ENCODE assay signal across 15 mouse cellular contexts in genomic region chr7:28815230-28815629, GRCm38 (mm10). TPM values are rescaled to one million over a fixed set of nuclear protein-coding genes. Genes with fewer than 3 reads are reported as not detected.
DNase-seq lines count a peak whose midpoint lies in the region; ATAC-seq and TF ChIP-seq lines count a peak whose summit lies in the region.
"Had no signal": no experiment of that assay in that cellular context is flagged by ENCODE, and none has a peak within 500 bp of the region (broad histone marks: within the 10 kb centered on the region; RNA-seq: fewer than 3 reads in every experiment).

No protein-coding gene starts in this region.

- H3K27ac ChIP-seq in forebrain, embryonic 12.5 days, result no peak overlapping the region
- H3K27ac ChIP-seq in forebrain, embryonic 15.5 days (replicated peaks), result no peak overlapping the region
- H3K27ac ChIP-seq in limb, embryonic 13.5 days, result no peak overlapping the region
- H3K27ac ChIP-seq in limb, embryonic 10.5 days, result no peak overlapping the region
- H3K27ac ChIP-seq in intestine, embryonic 15.5 days, result no peak overlapping the region
- H3K27ac ChIP-seq: midbrain, embryonic 12.5 days had no signal

- 91% methylated on average over 9 of the region's 9 CpGs for WGBS in forebrain, embryonic 12.5 days
- 90% methylated on average over 9 of the region's 9 CpGs for WGBS in forebrain, embryonic 15.5 days
- 94% methylated on average over 9 of the region's 9 CpGs for WGBS in limb, embryonic 13.5 days
- 94% methylated on average over 9 of the region's 9 CpGs for WGBS in limb, embryonic 10.5 days
- WGBS in intestine, embryonic 15.5 days, result 92% methylated on average over 9 of the region's 9 CpGs

- H3K9ac ChIP-seq in forebrain, embryonic 12.5 days, result peak overlapping the region; percentile 25; the same call in 1 of the 2 replicates
- H3K9ac ChIP-seq in forebrain, embryonic 15.5 days (replicated peaks), result no peak overlapping the region
- H3K9ac ChIP-seq in limb, embryonic 13.5 days, result 0 out of 2 replicates have a peak overlapping the region, but pooled peaks have one; percentile 25
- no peak overlapping the region for H3K9ac ChIP-seq in intestine, embryonic 15.5 days
- H3K9ac ChIP-seq: forebrain, postnatal 0 days; midbrain, embryonic 12.5 days had no signal

- H3K4me2 ChIP-seq in forebrain, embryonic 12.5 days, result no peak overlapping the region
- no peak overlapping the region for H3K4me2 ChIP-seq in forebrain, embryonic 15.5 days (replicated peaks)
- H3K4me2 ChIP-seq in limb, embryonic 13.5 days (replicated peaks), result no peak overlapping the region
- 0 out of 2 replicates have a peak overlapping the region, but pooled peaks have one; percentile 7 for H3K4me2 ChIP-seq in intestine, embryonic 15.5 days (replicated peaks)
- H3K4me2 ChIP-seq: midbrain, embryonic 12.5 days had no signal

- no peak overlapping the region for H3K4me3 ChIP-seq in forebrain, embryonic 12.5 days (replicated peaks)
- H3K4me3 ChIP-seq in forebrain, embryonic 15.5 days, result no peak overlapping the region
- H3K4me3 ChIP-seq in limb, embryonic 13.5 days, result no peak overlapping the region
- H3K4me3 ChIP-seq in limb, embryonic 10.5 days, result no peak overlapping the region
- peak overlapping the region; percentile 58 for H3K4me3 ChIP-seq in E14TG2a.4 (replicated peaks; ENCODE audit: low read length)
- no peak overlapping the region for H3K4me3 ChIP-seq in intestine, embryonic 15.5 days (replicated peaks)

- no peaks in the 10 kb centered on the region for H3K9me3 ChIP-seq in forebrain, embryonic 12.5 days
- H3K9me3 ChIP-seq in forebrain, embryonic 15.5 days, result no peaks in the 10 kb centered on the region
- H3K9me3 ChIP-seq in limb, embryonic 13.5 days, result no peaks in the 10 kb centered on the region
- no peaks in the 10 kb centered on the region for H3K9me3 ChIP-seq in limb, embryonic 10.5 days (replicated peaks)
- H3K9me3 ChIP-seq in E14TG2a.4 (ENCODE audit: low read length), result no peaks in the 10 kb centered on the region
- H3K9me3 ChIP-seq in intestine, embryonic 15.5 days, result no peaks in the 10 kb centered on the region
- H3K9me3 ChIP-seq: midbrain, embryonic 12.5 days had no signal

- TF ChIP-seq CTCF in E14TG2a.4 (conservative IDR thresholded peaks at IDR 0.05; ENCODE audit: low read length), result no peak

- H3K36me3 ChIP-seq in forebrain, embryonic 12.5 days (replicated peaks), result peaks cover 83% of the 10 kb centered on the region
- H3K36me3 ChIP-seq in forebrain, embryonic 15.5 days, result peaks cover 77% of the 10 kb centered on the region
- peaks cover 83% of the 10 kb centered on the region for H3K36me3 ChIP-seq in limb, embryonic 13.5 days
- peaks cover 86% of the 10 kb centered on the region for H3K36me3 ChIP-seq in limb, embryonic 10.5 days
- H3K36me3 ChIP-seq in E14TG2a.4 (ENCODE audit: insufficient read depth, low read length), result peaks cover 87% of the 10 kb centered on the region
- peaks cover 56% of the 10 kb centered on the region for H3K36me3 ChIP-seq in intestine, embryonic 15.5 days

- DNase-seq in limb, embryonic 10.5 days (ENCODE audit: low spot score), result no peak
- DNase-seq in urinary bladder, adult 2 months (ENCODE audit: low spot score), result no peak
- no peak for DNase-seq in frontal cortex, postnatal 10 days (ENCODE audit: low spot score in 2 of 2)
- DNase-seq: forebrain, postnatal 0 days; gastrocnemius, postnatal 14 days; kidney, postnatal 36 days; lung, postnatal 14 days; retina, postnatal 1 day had no signal

- H3K27me3 ChIP-seq in forebrain, embryonic 12.5 days, result no peaks in the 10 kb centered on the region
- no peaks in the 10 kb centered on the region for H3K27me3 ChIP-seq in forebrain, embryonic 15.5 days
- no peaks in the 10 kb centered on the region for H3K27me3 ChIP-seq in limb, embryonic 13.5 days
- no peaks in the 10 kb centered on the region for H3K27me3 ChIP-seq in limb, embryonic 10.5 days (ENCODE audit: low read depth, poor library complexity, severe bottlenecking)
- H3K27me3 ChIP-seq in E14TG2a.4 (ENCODE audit: insufficient read depth, low read length), result no peaks in the 10 kb centered on the region
- no peaks in the 10 kb centered on the region for H3K27me3 ChIP-seq in intestine, embryonic 15.5 days (replicated peaks)
- H3K27me3 ChIP-seq: midbrain, embryonic 12.5 days had no signal

- no peak for ATAC-seq in forebrain, embryonic 12.5 days (ENCODE audit: low FRiP score)
- no peak for ATAC-seq in forebrain, embryonic 15.5 days (replicated peaks)
- ATAC-seq in limb, embryonic 13.5 days (ENCODE audit: low FRiP score, low read depth), result no peak
- no peak for ATAC-seq in intestine, embryonic 15.5 days
- ATAC-seq: activated CD4-positive, CD25-positive, alpha-beta regulatory T cell, adult 4 months; forebrain, postnatal 0 days had no signal

- peaks cover 72% of the 10 kb centered on the region for H3K4me1 ChIP-seq in forebrain, embryonic 12.5 days
- peaks cover 48% of the 10 kb centered on the region for H3K4me1 ChIP-seq in forebrain, embryonic 15.5 days
- H3K4me1 ChIP-seq in limb, embryonic 13.5 days, result peaks cover 63% of the 10 kb centered on the region
- H3K4me1 ChIP-seq in limb, embryonic 10.5 days, result peaks cover 50% of the 10 kb centered on the region
- peaks cover 81% of the 10 kb centered on the region for H3K4me1 ChIP-seq in E14TG2a.4 (replicated peaks; ENCODE audit: low read depth, low read length)
- peaks cover 65% of the 10 kb centered on the region for H3K4me1 ChIP-seq in intestine, embryonic 15.5 days (replicated peaks)

RNA-seq across cellular contexts. Expression of gene Hnrnpl, which starts 6.9 kb away (rescaled TPM):
- 267 and 357 TPM in 2 replicates for polyA plus RNA-seq in forebrain, embryonic 12.5 days (2016; fragmentation: Nextera tagmentation; extraction: Ambion mirVana)
- polyA plus RNA-seq in forebrain, embryonic 15.5 days (2015; fragmentation: Nextera tagmentation; extraction: Ambion mirVana), result 231 and 243 TPM in 2 replicates
- 284 and 285 TPM in 2 replicates for polyA plus RNA-seq in limb, embryonic 13.5 days (2015; fragmentation: Nextera tagmentation; extraction: Ambion mirVana)
- polyA plus RNA-seq in limb, embryonic 10.5 days (2016; fragmentation: Nextera tagmentation; extraction: Ambion mirVana), result 335 and 336 TPM in 2 replicates
- polyA plus RNA-seq in intestine, embryonic 15.5 days (2015; fragmentation: Nextera tagmentation; extraction: Ambion mirVana), result 210 and 237 TPM in 2 replicates
- polyA plus RNA-seq in urinary bladder, adult 2 months (2012; rRNA removed), result 325 and 346 TPM in 2 replicates

RNA-seq across cellular contexts. Expression of gene Ech1, which starts 9.8 kb away (rescaled TPM):
- 63.9 and 64.2 TPM in 2 replicates for polyA plus RNA-seq in forebrain, embryonic 12.5 days (2016; fragmentation: Nextera tagmentation; extraction: Ambion mirVana)
- 85.2 and 86.5 TPM in 2 replicates for polyA plus RNA-seq in forebrain, embryonic 15.5 days (2015; fragmentation: Nextera tagmentation; extraction: Ambion mirVana)
- 155 TPM in 2 replicates for polyA plus RNA-seq in limb, embryonic 13.5 days (2015; fragmentation: Nextera tagmentation; extraction: Ambion mirVana)
- 69.1 and 90.7 TPM in 2 replicates for polyA plus RNA-seq in limb, embryonic 10.5 days (2016; fragmentation: Nextera tagmentation; extraction: Ambion mirVana)
- polyA plus RNA-seq in intestine, embryonic 15.5 days (2015; fragmentation: Nextera tagmentation; extraction: Ambion mirVana), result 234 and 260 TPM in 2 replicates
- 246 and 303 TPM in 2 replicates for polyA plus RNA-seq in urinary bladder, adult 2 months (2012; rRNA removed)

RNA-seq across cellular contexts. Expression of gene Lgals4, which starts 18.4 kb away (rescaled TPM):
- polyA plus RNA-seq in forebrain, embryonic 12.5 days (2016; fragmentation: Nextera tagmentation; extraction: Ambion mirVana), result 1.7 and 2.8 TPM in 2 replicates
- 4.2 and 4.9 TPM in 2 replicates for polyA plus RNA-seq in forebrain, embryonic 15.5 days (2015; fragmentation: Nextera tagmentation; extraction: Ambion mirVana)
- polyA plus RNA-seq in limb, embryonic 13.5 days (2015; fragmentation: Nextera tagmentation; extraction: Ambion mirVana), result 9.6 and 10.3 TPM in 2 replicates
- 2.7 and 4.1 TPM in 2 replicates for polyA plus RNA-seq in limb, embryonic 10.5 days (2016; fragmentation: Nextera tagmentation; extraction: Ambion mirVana)
- polyA plus RNA-seq in intestine, embryonic 15.5 days (2015; fragmentation: Nextera tagmentation; extraction: Ambion mirVana), result 1,462 and 1,582 TPM in 2 replicates
- 29.4 and 39.9 TPM in 2 replicates for polyA plus RNA-seq in urinary bladder, adult 2 months (2012; rRNA removed)

RNA-seq across cellular contexts. Expression of gene Rinl, which starts 26.5 kb away (rescaled TPM):
- 1.2 and 2.5 TPM in 2 replicates for polyA plus RNA-seq in forebrain, embryonic 12.5 days (2016; fragmentation: Nextera tagmentation; extraction: Ambion mirVana)
- polyA plus RNA-seq in forebrain, embryonic 15.5 days (2015; fragmentation: Nextera tagmentation; extraction: Ambion mirVana), result 1.8 and 2.5 TPM in 2 replicates
- polyA plus RNA-seq in limb, embryonic 13.5 days (2015; fragmentation: Nextera tagmentation; extraction: Ambion mirVana), result 3.1 and 3.6 TPM in 2 replicates
- polyA plus RNA-seq in limb, embryonic 10.5 days (2016; fragmentation: Nextera tagmentation; extraction: Ambion mirVana), result 2.7 and 3.0 TPM in 2 replicates
- 4.5 and 5.6 TPM in 2 replicates for polyA plus RNA-seq in intestine, embryonic 15.5 days (2015; fragmentation: Nextera tagmentation; extraction: Ambion mirVana)
- polyA plus RNA-seq in urinary bladder, adult 2 months (2012; rRNA removed), result 2.6 and 4.1 TPM in 2 replicates

RNA-seq across cellular contexts. Expression of gene Nfkbib, which starts 47.9 kb away (rescaled TPM):
- polyA plus RNA-seq in forebrain, embryonic 12.5 days (2016; fragmentation: Nextera tagmentation; extraction: Ambion mirVana), result 42.7 and 42.9 TPM in 2 replicates
- polyA plus RNA-seq in forebrain, embryonic 15.5 days (2015; fragmentation: Nextera tagmentation; extraction: Ambion mirVana), result 59.0 and 62.0 TPM in 2 replicates
- polyA plus RNA-seq in limb, embryonic 13.5 days (2015; fragmentation: Nextera tagmentation; extraction: Ambion mirVana), result 41.7 and 46.0 TPM in 2 replicates
- polyA plus RNA-seq in limb, embryonic 10.5 days (2016; fragmentation: Nextera tagmentation; extraction: Ambion mirVana), result 50.5 and 63.1 TPM in 2 replicates
- 40.2 and 43.7 TPM in 2 replicates for polyA plus RNA-seq in intestine, embryonic 15.5 days (2015; fragmentation: Nextera tagmentation; extraction: Ambion mirVana)
- 16.4 and 18.6 TPM in 2 replicates for polyA plus RNA-seq in urinary bladder, adult 2 months (2012; rRNA removed)

Comparison
In these comparisons a context has a peak if more than half of its experiments do, and no peak if none do; other contexts are left out.
1. H3K9ac ChIP-seq: peak in forebrain, embryonic 12.5 days (single experiment) and limb, embryonic 13.5 days (single experiment); none in forebrain, embryonic 15.5 days (single experiment) and intestine, embryonic 15.5 days (single experiment).
2. RNA of gene Lgals4, which starts 18.4 kb away (polyA plus RNA-seq): 1,462 to 1,582 TPM in intestine, embryonic 15.5 days; 29.4 to 39.9 TPM in urinary bladder, adult 2 months, 9.6 to 10.3 TPM in limb, embryonic 13.5 days, 4.2 to 4.9 TPM in forebrain, embryonic 15.5 days, 2.7 to 4.1 TPM in limb, embryonic 10.5 days and 1.7 to 2.8 TPM in forebrain, embryonic 12.5 days; every median in the first group is over 10 times any median in the second.